In genomic region chr19:53228064-53228794, GRCm38 (mm10) we compare ENCODE assay signal across 15 mouse cellular contexts.
DNase-seq lines count a peak whose midpoint lies in the region; TF ChIP-seq lines count a peak whose summit lies in the region.
"Had no signal": no experiment of that assay in that cellular context is flagged by ENCODE, and none has a peak within 500 bp of the region (broad histone marks: within the 10 kb centered on the region; RNA-seq: fewer than 3 reads in every experiment).

No protein-coding gene starts in this region.

- no peak for TF ChIP-seq POLR2A in cerebellum, adult 2 months (IDR thresholded peaks at IDR 0.05; ENCODE audit: borderline replicate concordance, insufficient read depth, low read length)

- peak; percentile 51 to 77 for DNase-seq in cerebellum, adult 2 months
- DNase-seq in cerebellum, adult 11 months, result no peak
- DNase-seq in layer of hippocampus, adult 18-20 months (ENCODE audit: low spot score in 2 of 2), result peak; percentile 26 to 62
- DNase-seq in layer of hippocampus, postnatal 14 days (ENCODE audit: low spot score in 2 of 2), result no peak
- peak; percentile 37 for DNase-seq in MN1 (ENCODE audit: low spot score)
- DNase-seq in cerebellum, postnatal 36 days, result peak; percentile 34 to 49
- no peak for DNase-seq in thymus, postnatal 10 days (ENCODE audit: low spot score in 2 of 2)
- no peak for DNase-seq in kidney, postnatal 25 days
- DNase-seq: gastrocnemius, postnatal 10 days; kidney, postnatal 36 days; lung, adult 2 months had no signal

- 31% methylated on average over 7 of the region's 7 CpGs for WGBS in cerebellum, adult 2 months

- no peak for TF ChIP-seq CTCF in cerebellum, adult 2 months (IDR thresholded peaks at IDR 0.05; ENCODE audit: borderline replicate concordance, insufficient read depth, low read depth, low read length)

- H3K4me3 ChIP-seq in cerebellum, adult 2 months (replicated peaks; ENCODE audit: insufficient read depth, low read depth, low read length), result no peak overlapping the region
- H3K4me3 ChIP-seq: embryonic facial prominence, embryonic 10.5 days; forebrain, embryonic 10.5 days; hindbrain, embryonic 13.5 days; neural tube, embryonic 15.5 days had no signal

- H3K4me1 ChIP-seq in cerebellum, adult 2 months (ENCODE audit: control insufficient read depth, insufficient read depth, low read length), result peaks cover 8% of the 10 kb centered on the region
- H3K4me1 ChIP-seq: embryonic facial prominence, embryonic 10.5 days; forebrain, embryonic 10.5 days; hindbrain, embryonic 13.5 days; neural tube, embryonic 15.5 days had no signal

- H3K27me3 ChIP-seq in cerebellum, adult 2 months (ENCODE audit: control insufficient read depth, insufficient read depth, low read length), result no peaks in the 10 kb centered on the region
- H3K27me3 ChIP-seq: hindbrain, embryonic 13.5 days; neural tube, embryonic 15.5 days had no signal

- peak overlapping the region; percentile 84 for H3K27ac ChIP-seq in cerebellum, adult 2 months (ENCODE audit: insufficient read depth, low read length)
- H3K27ac ChIP-seq: embryonic facial prominence, embryonic 10.5 days; forebrain, embryonic 10.5 days; hindbrain, embryonic 13.5 days; neural tube, embryonic 15.5 days had no signal

Comparison
In these comparisons a context has a peak if more than half of its experiments do, and no peak if none do; other contexts are left out.
1. DNase-seq: peak in cerebellum, adult 2 months (2 of 2), layer of hippocampus, adult 18-20 months (2 of 2), MN1 (single experiment) and cerebellum, postnatal 36 days (2 of 2); none in cerebellum, adult 11 months (single experiment), layer of hippocampus, postnatal 14 days (0 of 2), thymus, postnatal 10 days (0 of 2) and kidney, postnatal 25 days (0 of 2).